In the genomic region with DNA sequence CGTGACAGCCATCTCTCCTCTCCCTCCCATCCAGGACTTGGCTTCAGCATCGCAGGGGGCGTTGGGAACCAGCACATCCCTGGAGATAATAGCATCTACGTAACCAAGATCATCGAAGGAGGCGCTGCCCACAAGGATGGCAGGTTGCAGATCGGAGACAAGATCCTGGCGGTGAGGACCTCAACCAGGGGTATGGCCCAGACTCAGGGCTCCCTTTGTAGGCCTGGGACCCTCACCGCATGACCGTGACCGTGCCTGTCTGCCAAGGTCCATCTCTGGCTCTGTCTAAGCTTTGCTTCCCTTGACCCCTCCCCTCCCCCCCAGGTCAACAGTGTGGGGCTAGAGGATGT, we compare ENCODE assay signal across 13 mouse cellular contexts. TPM values are rescaled to one million over a fixed set of nuclear protein-coding genes. Genes with fewer than 3 reads are reported as not detected.
"Had no signal": no experiment of that assay in that cellular context is flagged by ENCODE, and none has a peak within 500 bp of the region (broad histone marks: within the 10 kb centered on the region; RNA-seq: fewer than 3 reads in every experiment).

No protein-coding gene starts in this region.

- H3K9ac ChIP-seq: liver, embryonic 15.5 days; stomach, embryonic 15.5 days had no signal

- DNase-seq: lung, adult 2 months; lung, postnatal 36 days; right cerebral cortex, postnatal 14 days; thymus, adult 2 months; thymus, postnatal 25 days had no signal

- H3K4me2 ChIP-seq: liver, embryonic 11.5 days; liver, embryonic 15.5 days; stomach, embryonic 15.5 days had no signal

- H3K9me3 ChIP-seq: limb, embryonic 10.5 days; liver, embryonic 15.5 days; stomach, embryonic 15.5 days had no signal

- ATAC-seq: lung, postnatal 0 days had no signal

- H3K27me3 ChIP-seq: stomach, embryonic 15.5 days had no signal

- H3K36me3 ChIP-seq: liver, embryonic 15.5 days had no signal

- H3K4me3 ChIP-seq: left cerebral cortex, adult 2 months; limb, embryonic 10.5 days; liver, embryonic 15.5 days; stomach, embryonic 15.5 days had no signal

- H3K27ac ChIP-seq: left cerebral cortex, adult 2 months; liver, embryonic 15.5 days; stomach, embryonic 15.5 days had no signal

RNA-seq across cellular contexts. Expression of a gene that starts 22.6 kb away (rescaled TPM):
- polyA plus RNA-seq: neural tube, embryonic 14.5 days; spleen, adult 2 months; thymus, adult 2 months had no signal
